Mouse (Mus musculus) megakaryocyte progenitor cell, adult 5-6 weeks (primary cell): Measurements from ENCODE around the gene Gm21488. TPM values are rescaled to one million over a fixed set of nuclear protein-coding genes. Genes with fewer than 3 reads are reported as not detected.
"Not testable (repeated sequence)": the region's sequence is repeated elsewhere in the genome, so short reads cannot be mapped to it uniquely, and the experiment has no call there.

ENCODE experiments used
- ATAC-seq: replicated peaks from 2 replicates; pipeline ENCODE4 v1.8.0; 2016; ENCODE audit warnings: mild to moderate bottlenecking, moderate TSS enrichment, inconsistent platforms; ENCODE audit not compliant: poor library complexity
- total RNA-seq, 2 experiments: library from RNA; stranded (forward) in 1 of 2; stranded (reverse) in 1 of 2; fragments of 157-497, 149-512 nt in 1 of 2; fragments of 200-1000 nt in 1 of 2; gene quantifications; 2 replicates each; pipeline versions ENCODE4 v1.2.3 to v1.2.4; 2015 to 2017

The Gm21488 gene
- total RNA-seq (2015): not detected in 2 replicates
- not detected in 2 replicates for total RNA-seq (2017)

GRCm38 (mm10) chrY:27521820-27522219, at the start of gene Gm21488:
TSS of gene Gm21488 (minus strand) at chrY:27521920.
- not testable (repeated sequence) for ATAC-seq
